Mouse (Mus musculus): ENCODE measurements at regions not wholly inside any gene's neighbourhood (a gene's known extent, or its start where the extent isn't known, plus 50 kb on each side); places are given as distances from the start of the nearest gene placed in this dataset.

DNA sequence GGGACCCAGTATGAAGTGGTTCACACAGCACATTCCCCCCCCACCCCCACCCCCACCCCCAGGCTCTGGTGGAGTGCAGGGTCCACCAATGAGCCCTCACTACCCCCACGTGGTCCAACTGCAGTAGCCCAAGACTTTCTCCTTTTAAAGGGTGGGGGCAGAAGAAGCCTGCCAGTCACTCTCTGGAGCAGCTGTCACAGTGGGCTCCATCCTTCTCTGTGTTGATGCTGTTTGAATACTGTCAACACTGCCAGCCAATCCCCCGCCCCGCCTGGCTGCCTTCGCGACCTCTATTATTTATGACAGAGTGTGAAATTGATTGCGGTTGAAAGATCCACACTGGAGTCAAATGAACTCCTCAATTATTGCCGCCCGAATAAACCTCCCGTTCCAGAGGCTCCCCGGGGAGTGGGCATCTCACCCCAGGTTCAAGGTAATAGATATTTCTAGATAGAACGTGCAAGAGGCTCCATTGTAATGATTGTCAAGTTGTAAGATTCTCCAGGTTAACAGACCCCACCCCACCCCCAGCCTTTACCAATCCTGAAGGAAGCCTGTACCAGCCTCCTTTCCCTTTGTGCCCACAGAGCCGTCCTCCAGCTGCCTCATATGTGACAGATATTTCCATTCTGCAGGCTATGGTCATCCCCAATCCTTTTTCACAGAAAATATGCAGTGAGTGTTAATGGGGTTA lies 181.7 kb upstream of the Kdm8 start:
- DNase-seq (ENCODE audit: low spot score) (peak; percentile 74), ATAC-seq (ENCODE audit: low read depth) (peak; percentile 92)
- 41% methylated on average over 12 of the region's 12 CpGs for WGBS
- H3K36me3 ChIP-seq (ENCODE audit: control insufficient read depth, insufficient read depth, low read length), result no peaks in the 10 kb centered on the region
- H3K4me3 ChIP-seq (ENCODE audit: low read depth, low read length), result no peak overlapping the region
- H3K27me3 ChIP-seq (replicated peaks; ENCODE audit: control insufficient read depth, insufficient read depth, low read length), result no peaks in the 10 kb centered on the region
- H3K9me3 ChIP-seq (ENCODE audit: control insufficient read depth, low read length), result no peaks in the 10 kb centered on the region
- no peaks in the 10 kb centered on the region for H3K4me1 ChIP-seq (ENCODE audit: control insufficient read depth, insufficient read depth, low read length)
- H3K9ac ChIP-seq (ENCODE audit: low read depth, low read length), result no peak overlapping the region
- H3K27ac ChIP-seq (replicated peaks; ENCODE audit: low read depth, low read length), result no peak overlapping the region
- H3K4me2 ChIP-seq (ENCODE audit: low read depth, low read length), result no peak overlapping the region

DNA sequence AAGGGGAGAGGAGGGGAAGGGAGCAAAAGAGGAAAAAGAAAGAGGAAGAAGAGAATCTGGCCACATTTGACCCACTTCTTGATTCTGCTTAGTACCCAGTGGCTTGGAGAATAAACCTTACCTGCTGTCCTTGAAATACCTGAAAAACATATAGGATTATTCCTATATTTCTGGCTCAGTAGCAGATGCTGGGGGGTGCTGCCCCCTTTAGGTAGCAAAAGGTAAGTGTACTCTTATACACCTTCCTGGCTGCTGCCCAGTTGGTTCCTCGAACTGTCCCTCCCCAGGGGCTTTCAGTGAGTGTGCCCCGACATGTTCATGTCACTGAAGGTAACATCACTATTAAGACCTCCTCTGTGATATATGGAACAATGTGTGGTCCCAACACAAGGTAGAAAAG lies 180.7 kb upstream of the Kdm8 start:
- no peaks in the 10 kb centered on the region for H3K4me1 ChIP-seq (ENCODE audit: control insufficient read depth, insufficient read depth, low read length)
- no peak overlapping the region for H3K27ac ChIP-seq (replicated peaks; ENCODE audit: low read depth, low read length)
- H3K27me3 ChIP-seq (replicated peaks; ENCODE audit: control insufficient read depth, insufficient read depth, low read length), result no peaks in the 10 kb centered on the region
- ATAC-seq (ENCODE audit: low read depth), result no peak
- no peak for DNase-seq (ENCODE audit: low spot score)
- no peak overlapping the region for H3K4me2 ChIP-seq (ENCODE audit: low read depth, low read length)
- H3K36me3 ChIP-seq (ENCODE audit: control insufficient read depth, insufficient read depth, low read length), result no peaks in the 10 kb centered on the region
- H3K4me3 ChIP-seq (ENCODE audit: low read depth, low read length), result no peak overlapping the region
- 55% methylated on average over 2 of the region's 2 CpGs for WGBS
- H3K9me3 ChIP-seq (ENCODE audit: control insufficient read depth, low read length), result no peaks in the 10 kb centered on the region
- no peak overlapping the region for H3K9ac ChIP-seq (ENCODE audit: low read depth, low read length)

DNA sequence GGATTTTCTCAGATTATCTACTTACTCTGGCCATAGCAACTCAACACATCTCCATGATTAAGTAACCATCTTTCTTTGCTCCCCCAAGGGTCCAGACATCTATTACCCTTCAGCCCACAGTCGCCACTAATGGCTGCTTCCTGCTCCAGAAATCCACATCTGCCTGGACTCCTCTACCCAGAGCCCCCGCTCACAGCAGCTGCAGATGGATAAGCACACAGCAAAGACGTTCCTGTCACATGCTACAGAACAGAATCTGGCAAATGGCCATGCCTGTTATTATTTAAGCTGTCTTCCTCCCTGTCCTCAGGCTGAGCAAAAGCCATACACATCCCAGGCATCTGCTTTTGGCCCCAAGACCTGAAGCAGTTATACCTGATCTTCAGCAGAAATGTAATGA lies 173.8 kb upstream of the Kdm8 start:
- H3K27ac ChIP-seq (replicated peaks; ENCODE audit: low read depth, low read length), result no peak overlapping the region
- no peak overlapping the region for H3K4me3 ChIP-seq (ENCODE audit: low read depth, low read length)
- no peaks in the 10 kb centered on the region; the same call in 1 of the 2 replicates for H3K4me1 ChIP-seq (ENCODE audit: control insufficient read depth, insufficient read depth, low read length)
- no peaks in the 10 kb centered on the region for H3K27me3 ChIP-seq (replicated peaks; ENCODE audit: control insufficient read depth, insufficient read depth, low read length)
- no peak overlapping the region for H3K4me2 ChIP-seq (ENCODE audit: low read depth, low read length)
- H3K36me3 ChIP-seq (ENCODE audit: control insufficient read depth, insufficient read depth, low read length), result no peaks in the 10 kb centered on the region
- ATAC-seq (ENCODE audit: low read depth) (peak; percentile 85), DNase-seq (ENCODE audit: low spot score) (peak; percentile 87)
- H3K9ac ChIP-seq (ENCODE audit: low read depth, low read length), result no peak overlapping the region
- 12% methylated on average over 3 of the region's 3 CpGs for WGBS
- H3K9me3 ChIP-seq (ENCODE audit: control insufficient read depth, low read length), result no peaks in the 10 kb centered on the region

DNA sequence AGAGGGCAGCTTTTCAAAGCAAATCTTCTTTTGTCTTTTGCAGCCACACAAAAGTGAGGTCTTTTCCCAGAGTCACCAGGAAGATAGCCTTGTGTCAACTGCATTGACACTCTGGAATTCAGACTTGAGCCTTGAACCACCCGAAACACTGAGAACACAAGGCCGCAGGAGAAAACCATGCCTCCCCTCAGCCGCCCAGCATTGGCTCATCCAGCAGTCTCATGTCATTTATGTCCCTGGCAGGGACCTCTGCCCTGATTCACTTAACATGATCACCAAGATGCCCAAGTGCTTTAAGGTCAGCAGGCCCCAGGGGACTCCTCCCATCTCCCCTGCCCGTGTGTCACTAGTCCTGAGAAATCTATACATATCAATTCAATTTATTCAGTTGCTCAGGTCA lies 173.1 kb upstream of the Kdm8 start:
- H3K27ac ChIP-seq (replicated peaks; ENCODE audit: low read depth, low read length), result no peak overlapping the region
- no peak overlapping the region for H3K4me3 ChIP-seq (ENCODE audit: low read depth, low read length)
- no peak overlapping the region for H3K9ac ChIP-seq (ENCODE audit: low read depth, low read length)
- H3K36me3 ChIP-seq (ENCODE audit: control insufficient read depth, insufficient read depth, low read length), result no peaks in the 10 kb centered on the region
- WGBS, result 72% methylated on average over 4 of the region's 4 CpGs
- no peaks in the 10 kb centered on the region for H3K27me3 ChIP-seq (replicated peaks; ENCODE audit: control insufficient read depth, insufficient read depth, low read length)
- DNase-seq (ENCODE audit: low spot score) (no peak), ATAC-seq (ENCODE audit: low read depth) (no peak)
- H3K4me1 ChIP-seq (ENCODE audit: control insufficient read depth, insufficient read depth, low read length), result no peaks in the 10 kb centered on the region; the same call in 1 of the 2 replicates
- no peaks in the 10 kb centered on the region for H3K9me3 ChIP-seq (ENCODE audit: control insufficient read depth, low read length)
- H3K4me2 ChIP-seq (ENCODE audit: low read depth, low read length), result no peak overlapping the region

DNA sequence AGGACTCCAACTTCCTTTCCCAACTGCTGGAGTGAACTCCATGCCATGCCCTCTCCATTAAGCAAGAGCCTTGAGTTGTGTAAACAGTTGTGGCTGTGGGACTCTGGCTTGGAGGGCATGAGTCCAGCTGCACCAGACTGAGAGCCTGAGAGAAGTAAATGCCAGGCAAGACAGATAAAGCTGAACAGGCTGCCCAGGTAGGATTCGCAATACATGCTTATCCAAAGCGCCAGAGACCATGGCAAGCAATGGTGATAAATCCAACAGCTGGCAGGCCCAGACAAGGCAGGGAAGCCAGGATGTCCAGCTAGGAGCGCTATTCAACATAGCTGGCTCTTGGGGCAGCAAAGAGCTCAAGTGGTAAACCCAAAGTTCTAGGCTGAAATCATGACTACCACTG lies 163.1 kb upstream of the Kdm8 start:
- Histone ChIP-seq H3K4me1 (ENCODE audit: control insufficient read depth, insufficient read depth, low read length) (no peaks in the 10 kb centered on the region), H3K36me3 (ENCODE audit: control insufficient read depth, insufficient read depth, low read length) (no peaks in the 10 kb centered on the region), H3K27me3 (replicated peaks; ENCODE audit: control insufficient read depth, insufficient read depth, low read length) (no peaks in the 10 kb centered on the region), H3K9ac (ENCODE audit: low read depth, low read length) (no peak overlapping the region), H3K27ac (replicated peaks; ENCODE audit: low read depth, low read length) (no peak overlapping the region), H3K4me2 (ENCODE audit: low read depth, low read length) (no peak overlapping the region), H3K9me3 (ENCODE audit: control insufficient read depth, low read length) (no peaks in the 10 kb centered on the region), H3K4me3 (ENCODE audit: low read depth, low read length) (no peak overlapping the region)
- DNase-seq (ENCODE audit: low spot score), result no peak
- WGBS, result 71% methylated on average over 3 of the region's 3 CpGs
- no peak for ATAC-seq (ENCODE audit: low read depth)

DNA sequence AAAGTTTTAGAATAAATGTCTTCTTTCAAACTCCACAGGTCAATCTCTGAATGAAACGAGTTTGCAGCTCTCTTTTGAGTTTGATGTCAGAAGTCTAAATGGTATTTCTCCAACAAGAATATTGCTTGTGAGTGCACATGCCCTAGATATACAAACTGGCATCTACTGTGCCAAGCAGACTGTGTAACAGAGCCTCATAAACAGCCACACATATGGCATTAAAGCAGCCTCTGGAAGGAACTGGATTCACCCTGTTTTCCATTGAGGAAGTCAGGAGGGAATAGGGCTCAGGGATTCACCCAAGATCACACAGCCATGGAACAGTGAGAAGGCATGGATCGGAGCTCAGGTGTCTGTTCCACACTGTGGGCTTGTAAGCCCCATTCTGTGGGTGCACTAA lies 149.2 kb upstream of the Kdm8 start:
- Histone ChIP-seq H3K4me3 (ENCODE audit: low read depth, low read length) (no peak overlapping the region), H3K36me3 (ENCODE audit: control insufficient read depth, insufficient read depth, low read length) (no peaks in the 10 kb centered on the region), H3K4me1 (ENCODE audit: control insufficient read depth, insufficient read depth, low read length) (no peaks in the 10 kb centered on the region), H3K27ac (replicated peaks; ENCODE audit: low read depth, low read length) (no peak overlapping the region), H3K27me3 (replicated peaks; ENCODE audit: control insufficient read depth, insufficient read depth, low read length) (no peaks in the 10 kb centered on the region), H3K4me2 (ENCODE audit: low read depth, low read length) (no peak overlapping the region), H3K9me3 (ENCODE audit: control insufficient read depth, low read length) (no peaks in the 10 kb centered on the region), H3K9ac (ENCODE audit: low read depth, low read length) (no peak overlapping the region)
- 70% methylated on average over 2 of the region's 2 CpGs for WGBS
- no peak for ATAC-seq (ENCODE audit: low read depth)
- DNase-seq (ENCODE audit: low spot score), result no peak

DNA sequence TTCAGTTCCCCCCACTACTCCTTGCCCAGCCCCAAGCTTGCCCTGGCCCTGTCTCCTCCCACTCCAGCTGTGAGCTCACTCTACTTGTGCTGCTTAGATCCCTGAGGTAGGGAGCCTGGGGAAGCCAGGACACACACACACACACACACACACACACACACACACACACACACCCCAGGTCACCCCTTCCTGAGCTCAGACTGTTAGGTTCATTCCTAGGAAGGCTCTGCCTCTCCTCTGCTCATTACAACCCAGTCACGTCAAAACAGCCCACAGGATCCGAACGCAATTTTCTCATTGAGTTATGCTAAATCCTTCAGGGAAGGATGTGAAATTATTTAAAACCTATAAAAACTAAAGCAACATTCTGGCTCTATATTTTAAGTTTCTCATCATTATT lies 136.0 kb upstream of the Kdm8 start:
- ATAC-seq (ENCODE audit: low read depth), result no peak
- Histone ChIP-seq H3K27ac (replicated peaks; ENCODE audit: low read depth, low read length) (no peak overlapping the region), H3K27me3 (replicated peaks; ENCODE audit: control insufficient read depth, insufficient read depth, low read length) (no peaks in the 10 kb centered on the region), H3K36me3 (ENCODE audit: control insufficient read depth, insufficient read depth, low read length) (no peaks in the 10 kb centered on the region), H3K9me3 (ENCODE audit: control insufficient read depth, low read length) (no peaks in the 10 kb centered on the region), H3K4me2 (ENCODE audit: low read depth, low read length) (no peak overlapping the region), H3K4me3 (ENCODE audit: low read depth, low read length) (no peak overlapping the region), H3K4me1 (ENCODE audit: control insufficient read depth, insufficient read depth, low read length) (no peaks in the 10 kb centered on the region), H3K9ac (ENCODE audit: low read depth, low read length) (no peak overlapping the region)
- 65% methylated on average over 3 of the region's 3 CpGs for WGBS
- DNase-seq (ENCODE audit: low spot score), result no peak

DNA sequence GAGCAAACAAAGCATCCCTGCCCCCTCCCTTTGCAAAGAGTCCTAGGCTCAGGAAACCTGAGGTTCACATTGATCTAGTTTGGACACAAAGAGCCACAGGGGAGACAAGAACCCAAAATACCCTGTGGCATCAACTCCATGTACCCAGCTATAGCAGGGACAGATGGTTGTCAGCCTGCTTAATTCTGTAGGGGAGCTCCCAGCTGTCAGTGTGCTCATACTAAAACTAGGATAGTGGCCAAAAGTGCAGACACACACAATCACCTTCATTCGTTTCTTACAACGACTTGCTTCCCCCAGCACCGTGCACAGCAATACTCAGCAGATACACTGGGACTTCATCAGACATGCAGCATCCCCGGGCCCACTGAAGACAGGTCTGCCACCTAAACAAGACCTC lies 133.5 kb upstream of the Kdm8 start:
- 70% methylated on average over 4 of the region's 4 CpGs for WGBS
- no peaks in the 10 kb centered on the region for H3K36me3 ChIP-seq (ENCODE audit: control insufficient read depth, insufficient read depth, low read length)

DNA sequence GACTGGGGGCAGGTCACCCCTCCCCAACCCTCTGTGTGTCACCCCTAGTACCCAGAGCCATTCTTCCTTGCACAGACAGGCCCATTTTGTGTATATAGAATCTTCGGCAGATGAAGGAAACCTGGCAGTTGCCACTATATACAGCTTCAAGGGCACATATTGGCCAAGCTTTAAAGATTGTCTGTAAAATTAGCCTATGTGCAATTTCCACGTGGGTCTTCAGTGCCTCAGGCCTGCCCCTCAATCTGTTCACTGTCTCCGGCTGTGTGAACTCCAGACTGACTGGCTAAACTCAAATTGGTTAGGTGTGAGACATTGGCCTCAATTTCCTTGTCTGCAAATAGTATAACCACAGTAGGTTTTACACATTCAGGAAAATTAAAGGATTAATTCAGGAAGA lies 130.9 kb upstream of the Kdm8 start:
- WGBS, result 85% methylated on average over 3 of the region's 3 CpGs
- H3K9ac ChIP-seq (ENCODE audit: low read depth, low read length), result no peak overlapping the region
- no peaks in the 10 kb centered on the region for H3K27me3 ChIP-seq (replicated peaks; ENCODE audit: control insufficient read depth, insufficient read depth, low read length)
- H3K4me2 ChIP-seq (ENCODE audit: low read depth, low read length), result no peak overlapping the region
- H3K9me3 ChIP-seq (ENCODE audit: control insufficient read depth, low read length), result no peaks in the 10 kb centered on the region
- no peaks in the 10 kb centered on the region for H3K36me3 ChIP-seq (ENCODE audit: control insufficient read depth, insufficient read depth, low read length)
- H3K4me1 ChIP-seq (ENCODE audit: control insufficient read depth, insufficient read depth, low read length), result no peaks in the 10 kb centered on the region
- no peak for DNase-seq (ENCODE audit: low spot score)
- H3K27ac ChIP-seq (replicated peaks; ENCODE audit: low read depth, low read length), result no peak overlapping the region
- H3K4me3 ChIP-seq (ENCODE audit: low read depth, low read length), result no peak overlapping the region
- no peak for ATAC-seq (ENCODE audit: low read depth)

More for the DNA sequence above, 133.5 kb upstream of the Kdm8 start:
- DNase-seq (ENCODE audit: low spot score), result no peak
- Histone ChIP-seq H3K4me2 (ENCODE audit: low read depth, low read length) (no peak overlapping the region), H3K9me3 (ENCODE audit: control insufficient read depth, low read length) (no peaks in the 10 kb centered on the region), H3K9ac (ENCODE audit: low read depth, low read length) (no peak overlapping the region), H3K4me3 (ENCODE audit: low read depth, low read length) (no peak overlapping the region), H3K27ac (replicated peaks; ENCODE audit: low read depth, low read length) (no peak overlapping the region), H3K4me1 (ENCODE audit: control insufficient read depth, insufficient read depth, low read length) (no peaks in the 10 kb centered on the region), H3K27me3 (replicated peaks; ENCODE audit: control insufficient read depth, insufficient read depth, low read length) (no peaks in the 10 kb centered on the region)
- ATAC-seq (ENCODE audit: low read depth), result no peak

Measured in embryonic facial prominence, embryonic 14.5 days (tissue).